Mouse (Mus musculus): ENCODE results near the gene Rnf151.
"Not testable (repeated sequence)": the region's sequence is repeated elsewhere in the genome, so short reads cannot be mapped to it uniquely, and the experiment has no call there.

Rnf151 gene

GRCm38 (mm10) chr17:24705821-24706220, 12.0 kb downstream of the Rnf151 start:
- no peak for DNase-seq (ENCODE audit: low spot score in 2 of 2)

- DNase-seq (ENCODE audit: low spot score in 2 of 2): no peak
Measured at GRCm38 (mm10) chr17:24701251-24701650, 16.6 kb downstream of the Rnf151 start.

- no peak for DNase-seq (ENCODE audit: low spot score in 2 of 2)
Measured at GRCm38 (mm10) chr17:24699473-24699872, 18.4 kb downstream of the Rnf151 start.

GRCm38 (mm10) chr17:24698715-24699114, 19.1 kb downstream of the Rnf151 start:
- no peak for DNase-seq (ENCODE audit: low spot score in 2 of 2)

GRCm38 (mm10) chr17:24697985-24698384, 19.9 kb downstream of the Rnf151 start:
- no peak for DNase-seq (ENCODE audit: low spot score in 2 of 2)

GRCm38 (mm10) chr17:24696011-24696697, 21.7 kb downstream of the Rnf151 start, which contains the start of the genes Gfer and Noxo1:
Gene Gfer, minus strand, starts transcription at chr17:24696156.
Gene Noxo1, plus strand, starts transcription at chr17:24696234.
- DNase-seq (ENCODE audit: low spot score in 2 of 2): peak; percentile 86 to 88

GRCm38 (mm10) chr17:24695326-24696010, 22.4 kb downstream of the Rnf151 start:
- no peak for DNase-seq (ENCODE audit: low spot score in 2 of 2)

- DNase-seq (ENCODE audit: low spot score in 2 of 2): no peak
Measured at GRCm38 (mm10) chr17:24692385-24692784, 25.5 kb downstream of the Rnf151 start.

GRCm38 (mm10) chr17:24689251-24690081, 28.4 kb downstream of the Rnf151 start, which contains the start of gene Syngr3:
Gene Syngr3, minus strand, starts transcription at chr17:24689955.
- DNase-seq (ENCODE audit: low spot score in 2 of 2): no peak

GRCm38 (mm10) chr17:24687599-24687998, 30.3 kb downstream of the Rnf151 start:
- no peak for DNase-seq (ENCODE audit: low spot score in 2 of 2)

GRCm38 (mm10) chr17:24687146-24687595, 30.7 kb downstream of the Rnf151 start:
- no peak for DNase-seq (ENCODE audit: low spot score in 2 of 2)

- no peak for DNase-seq (ENCODE audit: low spot score in 2 of 2)
Measured at GRCm38 (mm10) chr17:24686514-24686913, 31.3 kb downstream of the Rnf151 start.

- no peak for DNase-seq (ENCODE audit: low spot score in 2 of 2)
Measured at GRCm38 (mm10) chr17:24677500-24678080, 40.3 kb downstream of the Rnf151 start.

- no peak for DNase-seq (ENCODE audit: low spot score in 2 of 2)
Measured at GRCm38 (mm10) chr17:24676877-24677276, 41.0 kb downstream of the Rnf151 start.

- peak; percentile 52 to 76 for DNase-seq (ENCODE audit: low spot score in 2 of 2)
Measured at GRCm38 (mm10) chr17:24676187-24676586, 41.7 kb downstream of the Rnf151 start.

GRCm38 (mm10) chr17:24674277-24674676, 43.6 kb downstream of the Rnf151 start:
- no peak for DNase-seq (ENCODE audit: low spot score in 2 of 2)

GRCm38 (mm10) chr17:24672141-24672540, 45.7 kb downstream of the Rnf151 start:
- no peak for DNase-seq (ENCODE audit: low spot score in 2 of 2)

GRCm38 (mm10) chr17:24671346-24671745, 46.5 kb downstream of the Rnf151 start:
- DNase-seq (ENCODE audit: low spot score in 2 of 2): no peak

GRCm38 (mm10) chr17:24670246-24670844, 47.5 kb downstream of the Rnf151 start:
- no peak for DNase-seq (ENCODE audit: low spot score in 2 of 2)

- peak; percentile 93 to 95 for DNase-seq (ENCODE audit: low spot score in 2 of 2)
Measured at GRCm38 (mm10) chr17:24669545-24670245, 48.2 kb downstream of the Rnf151 start, which contains the start of gene Zfp598. Gene Zfp598, plus strand, starts transcription at chr17:24669687.

- not testable (repeated sequence) for DNase-seq (ENCODE audit: low spot score in 2 of 2)
Measured at GRCm38 (mm10) chr17:24669214-24669544, 48.7 kb downstream of the Rnf151 start.

Data from urinary bladder, postnatal 4 days (tissue).